Mouse (Mus musculus) forebrain, postnatal 0 days (tissue): ENCODE measurements around the gene Parg. TPM values are rescaled to one million over a fixed set of nuclear protein-coding genes. Genes with fewer than 3 reads are reported as not detected.
A peak's percentile ranks its signal among the peaks of the same experiment; 100 is the strongest.

Source experiments
- ATAC-seq: fragments of 200-750 bp; cut with Nextera tagmentation; 2 replicates; pipeline ENCODE4 v1.8.0; 2017; ENCODE audit warnings: mild to moderate bottlenecking, moderate library complexity
- DNase-seq: peaks from one replicate; pipeline ENCODE4 v3.0.0-alpha.2; 2015
- H3K27ac ChIP-seq: fragments of 300-500 bp; sonication (generic); 2 replicates; pipeline ENCODE4 v1.5.1; 2014; ENCODE audit warnings: low read depth, mild to moderate bottlenecking, antibody characterized with exemption, low read length, moderate library complexity, mixed read lengths
- H3K27me3 ChIP-seq: fragments of 300-500 bp; sonication (generic); 2 replicates; pipeline ENCODE4 v1.6.1; 2014; ENCODE audit warnings: mild to moderate bottlenecking, low read length, mixed read lengths; ENCODE audit not compliant: insufficient read depth
- H3K36me3 ChIP-seq: fragments of 300-500 bp; sonication (generic); 2 replicates; pipeline ENCODE4 v1.6.1; 2014; ENCODE audit warnings: mild to moderate bottlenecking, moderate library complexity; ENCODE audit not compliant: insufficient read depth
- H3K4me1 ChIP-seq: fragments of 300-500 bp; sonication (generic); 2 replicates; pipeline ENCODE4 v1.6.1; 2014; ENCODE audit warnings: antibody characterized with exemption; ENCODE audit not compliant: insufficient read depth
- H3K4me2 ChIP-seq: fragments of 300-500 bp; sonication (generic); 2 replicates; pipeline ENCODE4 v1.6.1; 2014; ENCODE audit warnings: low read depth, mild to moderate bottlenecking, moderate library complexity
- H3K4me3 ChIP-seq: fragments of 300-500 bp; sonication (generic); 2 replicates; pipeline ENCODE4 v1.5.1; 2014; ENCODE audit warnings: low read depth, low read length, mixed read lengths
- H3K9ac ChIP-seq: fragments of 300-500 bp; sonication (generic); 2 replicates; pipeline ENCODE4 v1.6.1; 2014; ENCODE audit warnings: mild to moderate bottlenecking
- H3K9me3 ChIP-seq: fragments of 300-500 bp; sonication (generic); 2 replicates; pipeline ENCODE4 v1.6.1; 2016; ENCODE audit warnings: low read length
- CTCF ChIP-seq: sonication (generic); IDR thresholded peaks from 2 replicates; pipeline ENCODE4 v1.5.1; 2016; ENCODE audit warnings: antibody characterized with exemption, control low read depth, low read depth
- WGBS: fragments of 180-500 bp; shearing (Covaris S2); extraction: QIAGEN DNeasy Blood & Tissue Kit; methylation state at CpG from one replicate; pipeline ENCODE4 v1.1.7; 2014; 5-methylcytosine and 5-hydroxymethylcytosine counted together
- polyA plus RNA-seq: library from polyadenylated mRNA; unstranded; fragments of >200 nt; fragmentation: Nextera tagmentation; extraction: Ambion mirVana; gene quantifications from 2 replicates; pipeline ENCODE4 v1.2.1, GENCODE M21; 2015
- total RNA-seq: library from RNA; depleted of rRNA; stranded (reverse); fragments of >200 nt; gene quantifications from 2 replicates; pipeline ENCODE4 v1.2.3, GENCODE M21; 2014

Parg gene
- total and polyA plus RNA-seq, 2 experiments from 2014 or later, result 28.9 to 56.0 TPM

GRCm38 (mm10) chr14:32201354-32201753 lies 395 bp upstream of the Parg start:
- H3K9ac ChIP-seq, result peak overlapping the region; percentile 85
- H3K36me3 ChIP-seq, result peaks cover 14% of the 10 kb centered on the region
- TF ChIP-seq CTCF, result no peak
- H3K9me3 ChIP-seq, result no peaks in the 10 kb centered on the region
- 2% methylated on average over 25 of the region's 26 CpGs for WGBS
- H3K27ac ChIP-seq, result peak overlapping the region; percentile 80; the same call in 1 of the 2 replicates
- peak; percentile 54 for DNase-seq
- H3K4me3 ChIP-seq, result peak overlapping the region; percentile 86
- no peaks in the 10 kb centered on the region for H3K27me3 ChIP-seq
- peak; percentile 44; the same call in 1 of the 2 replicates for ATAC-seq
- H3K4me2 ChIP-seq, result peak overlapping the region; percentile 52
- peaks cover 15% of the 10 kb centered on the region for H3K4me1 ChIP-seq

GRCm38 (mm10) chr14:32226601-32227000 lies 24.9 kb downstream of the Parg start:
- Histone ChIP-seq H3K36me3 (no peaks in the 10 kb centered on the region; the same call in 1 of the 2 replicates), H3K27me3 (no peaks in the 10 kb centered on the region), H3K9me3 (no peaks in the 10 kb centered on the region), H3K4me2 (no peak overlapping the region), H3K4me3 (no peak overlapping the region), H3K4me1 (no peaks in the 10 kb centered on the region), H3K9ac (no peak overlapping the region), H3K27ac (no peak overlapping the region)
- DNase-seq, result no peak
- no peak for TF ChIP-seq CTCF
- no peak for ATAC-seq

- TF ChIP-seq CTCF, result peak; percentile 67
- H3K4me1 ChIP-seq, result no peaks in the 10 kb centered on the region
- no peaks in the 10 kb centered on the region for H3K27me3 ChIP-seq
- H3K36me3 ChIP-seq, result no peaks in the 10 kb centered on the region; the same call in 1 of the 2 replicates
- H3K9ac ChIP-seq, result no peak overlapping the region
- H3K27ac ChIP-seq, result no peak overlapping the region
- peak; percentile 78 for DNase-seq
- ATAC-seq, result no peak
- WGBS, result 2% methylated on average over 2 of the region's 2 CpGs
- H3K4me3 ChIP-seq, result no peak overlapping the region
- H3K4me2 ChIP-seq, result no peak overlapping the region
- H3K9me3 ChIP-seq, result no peaks in the 10 kb centered on the region
Observed at GRCm38 (mm10) chr14:32228996-32229395, 27.2 kb downstream of the Parg start.

- Histone ChIP-seq H3K9me3 (no peaks in the 10 kb centered on the region), H3K4me1 (no peaks in the 10 kb centered on the region), H3K9ac (no peak overlapping the region), H3K4me3 (no peak overlapping the region), H3K27ac (no peak overlapping the region), H3K36me3 (peaks cover 20% of the 10 kb centered on the region), H3K27me3 (no peaks in the 10 kb centered on the region), H3K4me2 (no peak overlapping the region)
- no peak for DNase-seq
- peak; percentile 40 for TF ChIP-seq CTCF
- no peak for ATAC-seq
- WGBS, result 80% methylated on average over 4 of the region's 4 CpGs
Observed at GRCm38 (mm10) chr14:32242401-32242800, 40.7 kb downstream of the Parg start.

- H3K9ac ChIP-seq, result no peak overlapping the region
- 12% methylated on average over 2 of the region's 2 CpGs for WGBS
- H3K4me1 ChIP-seq, result no peaks in the 10 kb centered on the region
- no peak overlapping the region for H3K4me3 ChIP-seq
- no peaks in the 10 kb centered on the region for H3K27me3 ChIP-seq
- H3K9me3 ChIP-seq, result no peaks in the 10 kb centered on the region
- H3K36me3 ChIP-seq, result peaks cover 15% of the 10 kb centered on the region
- ATAC-seq (no peak), DNase-seq (no peak)
- TF ChIP-seq CTCF, result no peak
- H3K27ac ChIP-seq, result no peak overlapping the region
- H3K4me2 ChIP-seq, result no peak overlapping the region
Observed at GRCm38 (mm10) chr14:32246019-32246418, 44.3 kb downstream of the Parg start.

GRCm38 (mm10) chr14:32249616-32250015 lies 47.9 kb downstream of the Parg start:
- no peaks in the 10 kb centered on the region for H3K4me1 ChIP-seq
- no peaks in the 10 kb centered on the region for H3K9me3 ChIP-seq
- peaks cover 15% of the 10 kb centered on the region; the same call in 1 of the 2 replicates for H3K36me3 ChIP-seq
- ATAC-seq, result no peak
- H3K9ac ChIP-seq, result no peak overlapping the region
- no peaks in the 10 kb centered on the region for H3K27me3 ChIP-seq
- no peak overlapping the region for H3K4me2 ChIP-seq
- 90% methylated on average over 6 of the region's 6 CpGs for WGBS
- no peak for DNase-seq
- H3K27ac ChIP-seq, result no peak overlapping the region
- TF ChIP-seq CTCF, result no peak
- no peak overlapping the region for H3K4me3 ChIP-seq

GRCm38 (mm10) chr14:32260830-32261229 lies 59.1 kb downstream of the Parg start:
- ATAC-seq, result peak; percentile 27; the same call in 1 of the 2 replicates
- H3K9ac ChIP-seq, result no peak overlapping the region

More at GRCm38 (mm10) chr14:32260830-32261229, 59.1 kb downstream of the Parg start:
- no peak for TF ChIP-seq CTCF
- WGBS, result 79% methylated on average over 6 of the region's 6 CpGs
- no peak for DNase-seq
- H3K36me3 ChIP-seq, result peaks cover 25% of the 10 kb centered on the region
- no peak overlapping the region for H3K4me2 ChIP-seq
- H3K27me3 ChIP-seq, result no peaks in the 10 kb centered on the region
- H3K27ac ChIP-seq, result no peak overlapping the region
- H3K4me3 ChIP-seq, result no peak overlapping the region
- no peaks in the 10 kb centered on the region for H3K9me3 ChIP-seq
- no peaks in the 10 kb centered on the region for H3K4me1 ChIP-seq
